Mouse (Mus musculus): ENCODE measurements around the gene Wdr18. TPM values are rescaled to one million over a fixed set of nuclear protein-coding genes. Genes with fewer than 3 reads are reported as not detected.

Wdr18 gene
- total RNA-seq, 2 experiments from 2014 or later = 35.5 to 40.8 TPM

Other genes with a start within 250 kb of the Wdr18 start
- 10 to 100 TPM; 89.2 to 96.6 TPM for gene Hcn2, start 243.5 kb upstream of the Wdr18 start, total RNA-seq (2021)
- 10 to 100 TPM; 45.3 to 49.0 TPM for gene Polrmt, start 213.6 kb upstream of the Wdr18 start, total RNA-seq (2021)
- 1 to 10 TPM in 1 of 2 experiments, under 1 TPM in 1; 0.88 to 1.7 TPM for gene Fgf22, start 205.1 kb upstream of the Wdr18 start, total RNA-seq (2021)
- 10 to 100 TPM; 86.1 to 90.5 TPM for gene Rnf126, start 193.2 kb upstream of the Wdr18 start, total RNA-seq (2021)
- 1 to 10 TPM; 1.2 to 2.4 TPM for gene Fstl3, start 182.9 kb upstream of the Wdr18 start, total RNA-seq (2021)
- gene Prss57, start 169.2 kb upstream of the Wdr18 start, total RNA-seq (2021) = under 1 TPM in 1 of 2 experiments, not detected in 1; 0.16 TPM
- gene Palm, start 166.6 kb upstream of the Wdr18 start, total RNA-seq (2021) = 100 to 1,000 TPM; 356 to 379 TPM
- gene Misp, start 139.2 kb upstream of the Wdr18 start, total RNA-seq (2021) = under 1 TPM; 0.26 to 0.53 TPM
- gene Ptbp1, start 105.7 kb upstream of the Wdr18 start, total RNA-seq (2021) = 10 to 100 TPM; 62.9 to 70.2 TPM
- gene Prtn3, start 85.7 kb upstream of the Wdr18 start, total RNA-seq (2021) = 1 to 10 TPM; 2.3 to 3.0 TPM
- gene Plppr3, start 85.5 kb upstream of the Wdr18 start, total RNA-seq (2021) = 10 to 100 TPM; 53.5 to 57.7 TPM
- not detected for gene Elane, start 73.9 kb upstream of the Wdr18 start, total RNA-seq (2021)
- gene Cfd, start 69.3 kb upstream of the Wdr18 start, total RNA-seq (2021) = not detected
- gene Med16, start 51.2 kb upstream of the Wdr18 start, total RNA-seq (2021) = 10 to 100 TPM; 48.8 to 51.9 TPM
- gene Gm26602, start 49.3 kb upstream of the Wdr18 start, total RNA-seq (2021) = not detected
- 1 to 10 TPM; 5.0 to 8.9 TPM for gene Kiss1r, start 43.2 kb upstream of the Wdr18 start, total RNA-seq (2021)
- gene R3hdm4, start 38.9 kb upstream of the Wdr18 start, total RNA-seq (2021) = 100 to 1,000 TPM; 424 to 430 TPM
- gene Arid3a, start 33.1 kb upstream of the Wdr18 start, total RNA-seq (2021) = 1 to 10 TPM; 4.5 to 6.4 TPM
- under 1 TPM; 0.12 to 0.21 TPM for gene Grin3b, start 10.6 kb downstream of the Wdr18 start, total RNA-seq (2021)
- 100 to 1,000 TPM; 135 to 144 TPM for gene Tmem259, start 24.2 kb downstream of the Wdr18 start, total RNA-seq (2021)
- gene Cnn2, start 28.4 kb downstream of the Wdr18 start, total RNA-seq (2021) = 1 to 10 TPM; 7.5 to 9.3 TPM
- gene Abca7, start 36.3 kb downstream of the Wdr18 start, total RNA-seq (2021) = 10 to 100 TPM in 1 of 2 experiments, 1 to 10 TPM in 1; 9.8 to 10.5 TPM
- 1 to 10 TPM; 3.8 to 3.9 TPM for gene Arhgap45, start 56.5 kb downstream of the Wdr18 start, total RNA-seq (2021)
- gene Polr2e, start 79.6 kb downstream of the Wdr18 start, total RNA-seq (2021) = 10 to 100 TPM; 74.1 to 74.3 TPM
- 100 to 1,000 TPM; 456 to 501 TPM for gene Gpx4, start 87.0 kb downstream of the Wdr18 start, total RNA-seq (2021)
- gene Sbno2, start 145.4 kb downstream of the Wdr18 start, total RNA-seq (2021) = 10 to 100 TPM; 19.8 to 21.3 TPM
- gene Stk11, start 155.7 kb downstream of the Wdr18 start, total RNA-seq (2021) = 10 to 100 TPM; 89.2 to 90.7 TPM
- 100 to 1,000 TPM; 397 to 417 TPM for gene Atp5d, start 178.5 kb downstream of the Wdr18 start, total RNA-seq (2021)
- 100 to 1,000 TPM; 401 to 436 TPM for gene Cbarp, start 180.7 kb downstream of the Wdr18 start, total RNA-seq (2021)
- 10 to 100 TPM; 90.9 to 100.0 TPM for gene Midn, start 188.1 kb downstream of the Wdr18 start, total RNA-seq (2021)
- gene Cirbp, start 205.8 kb downstream of the Wdr18 start, total RNA-seq (2021) = 100 to 1,000 TPM in 1 of 2 experiments, 10 to 100 TPM in 1; 93.5 to 126 TPM
- gene 1600002K03Rik, start 212.8 kb downstream of the Wdr18 start, total RNA-seq (2021) = 1 to 10 TPM; 5.1 to 5.2 TPM
- 10 to 100 TPM; 14.8 TPM for gene Efna2, start 219.3 kb downstream of the Wdr18 start, total RNA-seq (2021)

Data from layer of hippocampus, postnatal 14 days (tissue).